Mouse (Mus musculus) megakaryocyte, embryonic 14.5 days (primary cell): ENCODE results near the gene Rtn4.

Experiments
- FLI1 ChIP-seq: IDR thresholded peaks from 2 replicates; pipeline ENCODE4 v1.6.1; 2012; ENCODE audit warnings: low read length, inconsistent platforms, mixed read lengths
- GATA1 ChIP-seq: IDR thresholded peaks from 3 replicates; pipeline ENCODE4 v1.6.1; 2012; ENCODE audit warnings: mixed read lengths, low read length, inconsistent platforms, borderline replicate concordance

- TF ChIP-seq GATA1 (no peak), FLI1 (no peak)
Measured at GRCm38 (mm10) chr11:29714114-29714513, 21.4 kb downstream of the Rtn4 start.
